Mouse (Mus musculus) midbrain, embryonic 12.5 days (tissue): ENCODE measurements around the gene Rnf169. TPM values are rescaled to one million over a fixed set of nuclear protein-coding genes. Genes with fewer than 3 reads are reported as not detected.

Experiments used
- ATAC-seq: fragments of 200-750 bp; cut with Nextera tagmentation; 2 replicates; pipeline ENCODE4 v1.8.0; 2017; ENCODE audit warnings: low read depth, moderate TSS enrichment, moderate library complexity; ENCODE audit not compliant: low FRiP score
- H3K27ac ChIP-seq: fragments of 300-500 bp; sonication (generic); replicated peaks from 2 replicates; pipeline ENCODE4 v1.5.1; 2016; ENCODE audit warnings: mild to moderate bottlenecking
- H3K27me3 ChIP-seq: fragments of 300-500 bp; sonication (generic); 2 replicates; pipeline ENCODE4 v1.6.1; 2016; ENCODE audit warnings: mild to moderate bottlenecking
- H3K36me3 ChIP-seq: fragments of 300-500 bp; sonication (generic); 2 replicates; pipeline ENCODE4 v1.6.1; 2016
- H3K4me1 ChIP-seq: fragments of 300-500 bp; sonication (generic); 2 replicates; pipeline ENCODE4 v1.6.1; 2016
- H3K4me2 ChIP-seq: fragments of 300-500 bp; sonication (generic); replicated peaks from 2 replicates; pipeline ENCODE4 v1.6.1; 2016; ENCODE audit warnings: mild to moderate bottlenecking, moderate library complexity
- H3K4me3 ChIP-seq: fragments of 300-500 bp; sonication (generic); 2 replicates; pipeline ENCODE4 v1.5.1; 2016; ENCODE audit warnings: mild to moderate bottlenecking
- H3K9ac ChIP-seq: fragments of 300-500 bp; sonication (generic); replicated peaks from 2 replicates; pipeline ENCODE4 v1.6.1; 2016; ENCODE audit warnings: mild to moderate bottlenecking, moderate library complexity
- H3K9me3 ChIP-seq: fragments of 300-500 bp; sonication (generic); 2 replicates; pipeline ENCODE4 v1.6.1; 2016; ENCODE audit warnings: mild to moderate bottlenecking
- WGBS: fragments of 180-500 bp; shearing (Covaris S2); methylation state at CpG from one replicate; pipeline ENCODE4 v1.1.7; 2016; 5-methylcytosine and 5-hydroxymethylcytosine counted together
- polyA plus RNA-seq: library from polyadenylated mRNA; unstranded; fragments of >200 nt; fragmentation: Nextera tagmentation; extraction: Ambion mirVana; gene quantifications from 2 replicates; pipeline ENCODE4 v1.2.1, GENCODE M21; 2016

Rnf169 gene
- 7.4 and 7.8 TPM in 2 replicates for polyA plus RNA-seq

- Histone ChIP-seq H3K27me3 (no peaks in the 10 kb centered on the region), H3K9me3 (no peaks in the 10 kb centered on the region), H3K27ac (peak within 1 kb of the TSS; percentile 97), H3K4me2 (peak within 1 kb of the TSS; percentile 67), H3K9ac (peak within 1 kb of the TSS; percentile 95), H3K36me3 (no peaks in the 10 kb centered on the region), H3K4me3 (peak within 1 kb of the TSS; percentile 95), H3K4me1 (peaks cover 17% of the 10 kb centered on the region)
- peak; percentile 94 for ATAC-seq
- under 1% methylated on average over 55 of the region's 55 CpGs for WGBS
Measured at GRCm38 (mm10) chr7:99980132-99980591, at the start of gene Rnf169. Gene Rnf169 (minus strand): TSS chr7:99980448.

GRCm38 (mm10) chr7:100029307-100029706 is 49.1 kb upstream of the Rnf169 start:
- Histone ChIP-seq H3K27ac (no peak overlapping the region), H3K4me2 (no peak overlapping the region), H3K27me3 (no peaks in the 10 kb centered on the region), H3K4me3 (no peak overlapping the region), H3K4me1 (no peaks in the 10 kb centered on the region), H3K9ac (no peak overlapping the region), H3K36me3 (no peaks in the 10 kb centered on the region), H3K9me3 (no peaks in the 10 kb centered on the region)
- no peak for ATAC-seq
- 42% methylated on average over 3 of the region's 3 CpGs for WGBS

GRCm38 (mm10) chr7:100027353-100027752 is 47.1 kb upstream of the Rnf169 start:
- H3K4me3 ChIP-seq = no peak overlapping the region
- no peak overlapping the region for H3K4me2 ChIP-seq
- H3K27ac ChIP-seq = no peak overlapping the region
- WGBS = 75% methylated on average over 5 of the region's 5 CpGs
- no peaks in the 10 kb centered on the region for H3K4me1 ChIP-seq
- no peaks in the 10 kb centered on the region for H3K36me3 ChIP-seq
- H3K27me3 ChIP-seq = no peaks in the 10 kb centered on the region
- H3K9ac ChIP-seq = no peak overlapping the region
- no peaks in the 10 kb centered on the region for H3K9me3 ChIP-seq
- ATAC-seq = no peak

GRCm38 (mm10) chr7:100017056-100017455 is 36.8 kb upstream of the Rnf169 start:
- ATAC-seq = no peak
- no peaks in the 10 kb centered on the region for H3K9me3 ChIP-seq
- WGBS = 96% methylated on average over 8 of the region's 8 CpGs
- no peak overlapping the region for H3K9ac ChIP-seq
- H3K4me2 ChIP-seq = no peak overlapping the region
- H3K4me3 ChIP-seq = no peak overlapping the region
- H3K36me3 ChIP-seq = no peaks in the 10 kb centered on the region
- H3K27me3 ChIP-seq = no peaks in the 10 kb centered on the region
- no peak overlapping the region for H3K27ac ChIP-seq
- no peaks in the 10 kb centered on the region for H3K4me1 ChIP-seq

GRCm38 (mm10) chr7:100014123-100014600 is 33.9 kb upstream of the Rnf169 start:
- no peak for ATAC-seq
- H3K4me2 ChIP-seq = no peak overlapping the region
- no peak overlapping the region for H3K4me3 ChIP-seq
- WGBS = 73% methylated on average over 8 of the region's 8 CpGs
- H3K4me1 ChIP-seq = no peaks in the 10 kb centered on the region
- H3K36me3 ChIP-seq = no peaks in the 10 kb centered on the region
- no peak overlapping the region for H3K9ac ChIP-seq
- H3K9me3 ChIP-seq = no peaks in the 10 kb centered on the region
- no peak overlapping the region for H3K27ac ChIP-seq
- peaks cover 10% of the 10 kb centered on the region for H3K27me3 ChIP-seq

- Histone ChIP-seq H3K4me1 (no peaks in the 10 kb centered on the region), H3K4me3 (no peak overlapping the region), H3K4me2 (no peak overlapping the region), H3K36me3 (no peaks in the 10 kb centered on the region), H3K9ac (no peak overlapping the region), H3K27ac (no peak overlapping the region), H3K9me3 (no peaks in the 10 kb centered on the region), H3K27me3 (peaks cover 27% of the 10 kb centered on the region)
- ATAC-seq = no peak
- 51% methylated on average over 6 of the region's 6 CpGs for WGBS
Measured at GRCm38 (mm10) chr7:100012515-100012914, 32.3 kb upstream of the Rnf169 start.

- Histone ChIP-seq H3K4me1 (no peaks in the 10 kb centered on the region), H3K9me3 (no peaks in the 10 kb centered on the region), H3K4me2 (no peak overlapping the region), H3K36me3 (no peaks in the 10 kb centered on the region), H3K4me3 (no peak overlapping the region), H3K9ac (no peak overlapping the region), H3K27me3 (peaks cover 31% of the 10 kb centered on the region), H3K27ac (no peak overlapping the region)
- no peak for ATAC-seq
- WGBS = 73% methylated on average over 8 of the region's 8 CpGs
Measured at GRCm38 (mm10) chr7:100012085-100012484, 31.8 kb upstream of the Rnf169 start.

- Histone ChIP-seq H3K9me3 (no peaks in the 10 kb centered on the region), H3K27ac (no peak overlapping the region), H3K4me1 (peaks cover 6% of the 10 kb centered on the region), H3K27me3 (peaks cover 45% of the 10 kb centered on the region), H3K9ac (no peak overlapping the region), H3K4me2 (no peak overlapping the region), H3K4me3 (no peak overlapping the region), H3K36me3 (no peaks in the 10 kb centered on the region)
- WGBS = 62% methylated on average over 5 of the region's 5 CpGs
- no peak for ATAC-seq
Measured at GRCm38 (mm10) chr7:100010711-100011110, 30.5 kb upstream of the Rnf169 start.

- 13% methylated on average over 11 of the region's 11 CpGs for WGBS
- peaks cover 11% of the 10 kb centered on the region for H3K4me1 ChIP-seq
- peaks cover 56% of the 10 kb centered on the region for H3K27me3 ChIP-seq
- no peak overlapping the region for H3K27ac ChIP-seq
- no peaks in the 10 kb centered on the region for H3K36me3 ChIP-seq
- H3K9me3 ChIP-seq = no peaks in the 10 kb centered on the region
- no peak overlapping the region for H3K4me2 ChIP-seq
- no peak overlapping the region for H3K9ac ChIP-seq
- H3K4me3 ChIP-seq = no peak overlapping the region
- 0 out of 2 replicates have a peak, but pooled peaks have one; percentile 34 for ATAC-seq
Measured at GRCm38 (mm10) chr7:100009640-100010039, 29.4 kb upstream of the Rnf169 start.

- Histone ChIP-seq H3K27ac (no peak overlapping the region), H3K4me2 (no peak overlapping the region), H3K4me1 (peaks cover 11% of the 10 kb centered on the region), H3K9ac (no peak overlapping the region), H3K9me3 (no peaks in the 10 kb centered on the region), H3K27me3 (peaks cover 64% of the 10 kb centered on the region), H3K4me3 (no peak overlapping the region), H3K36me3 (no peaks in the 10 kb centered on the region)
- ATAC-seq = no peak
- WGBS = 94% methylated on average over 4 of the region's 4 CpGs
Measured at GRCm38 (mm10) chr7:100008765-100009164, 28.5 kb upstream of the Rnf169 start.

GRCm38 (mm10) chr7:100006411-100006810 is 26.2 kb upstream of the Rnf169 start:
- peak overlapping the region; percentile 45; the same call in 1 of the 2 replicates for H3K9ac ChIP-seq
- H3K4me3 ChIP-seq = peak overlapping the region; percentile 46
- peaks cover 71% of the 10 kb centered on the region for H3K27me3 ChIP-seq
- no peak overlapping the region for H3K27ac ChIP-seq
- peaks cover 11% of the 10 kb centered on the region for H3K4me1 ChIP-seq
- H3K9me3 ChIP-seq = no peaks in the 10 kb centered on the region
- H3K4me2 ChIP-seq = peak overlapping the region; percentile 78
- 6% methylated on average over 11 of the region's 11 CpGs for WGBS
- no peak for ATAC-seq
- no peaks in the 10 kb centered on the region for H3K36me3 ChIP-seq

GRCm38 (mm10) chr7:100005790-100006189 is 25.5 kb upstream of the Rnf169 start, which contains the start of gene Chrdl2:
Gene Chrdl2 (plus strand): TSS chr7:100006172.
- H3K27me3 ChIP-seq = peaks cover 71% of the 10 kb centered on the region
- H3K27ac ChIP-seq = no peak within 1 kb of the TSS
- H3K9me3 ChIP-seq = no peaks in the 10 kb centered on the region
- peak within 1 kb of the TSS; percentile 46 for H3K4me3 ChIP-seq
- ATAC-seq = peak; percentile 76; the same call in 1 of the 2 replicates
- WGBS = 1% methylated on average over 23 of the region's 44 CpGs
- H3K4me1 ChIP-seq = peaks cover 11% of the 10 kb centered on the region
- H3K9ac ChIP-seq = peak within 1 kb of the TSS; percentile 45
- no peaks in the 10 kb centered on the region for H3K36me3 ChIP-seq
- H3K4me2 ChIP-seq = peak within 1 kb of the TSS; percentile 78

- H3K27ac ChIP-seq = no peak overlapping the region
- H3K4me3 ChIP-seq = no peak overlapping the region
- H3K4me2 ChIP-seq = no peak overlapping the region
- no peak overlapping the region for H3K9ac ChIP-seq
- no peak for ATAC-seq
- H3K9me3 ChIP-seq = no peaks in the 10 kb centered on the region
- WGBS = 57% methylated on average over 9 of the region's 9 CpGs
- peaks cover 11% of the 10 kb centered on the region for H3K4me1 ChIP-seq
- H3K27me3 ChIP-seq = peaks cover 63% of the 10 kb centered on the region
- H3K36me3 ChIP-seq = no peaks in the 10 kb centered on the region
Measured at GRCm38 (mm10) chr7:100003781-100004180, 23.5 kb upstream of the Rnf169 start.
